Mouse (Mus musculus) intestine, embryonic 15.5 days (tissue): ENCODE results near the gene Mre11a. TPM values are rescaled to one million over a fixed set of nuclear protein-coding genes. Genes with fewer than 3 reads are reported as not detected.

Experiments used
- ATAC-seq: fragments of 200-750 bp; cut with Nextera tagmentation; 2 replicates; pipeline ENCODE4 v1.8.0; 2017; ENCODE audit warnings: moderate TSS enrichment, moderate library complexity
- H3K27ac ChIP-seq: fragments of 300-500 bp; sonication (generic); 2 replicates; pipeline ENCODE4 v1.5.1; 2015; ENCODE audit warnings: mild to moderate bottlenecking, inconsistent platforms
- H3K27me3 ChIP-seq: fragments of 300-500 bp; sonication (generic); replicated peaks from 2 replicates; pipeline ENCODE4 v1.6.1; 2015; ENCODE audit warnings: inconsistent platforms
- H3K36me3 ChIP-seq: fragments of 300-500 bp; sonication (generic); 2 replicates; pipeline ENCODE4 v1.6.1; 2015; ENCODE audit warnings: inconsistent platforms
- H3K4me1 ChIP-seq: fragments of 300-500 bp; sonication (generic); replicated peaks from 2 replicates; pipeline ENCODE4 v1.6.1; 2015; ENCODE audit warnings: inconsistent platforms
- H3K4me2 ChIP-seq: fragments of 300-500 bp; sonication (generic); replicated peaks from 2 replicates; pipeline ENCODE4 v1.6.1; 2015; ENCODE audit warnings: mild to moderate bottlenecking, inconsistent platforms
- H3K4me3 ChIP-seq: fragments of 300-500 bp; sonication (generic); replicated peaks from 2 replicates; pipeline ENCODE4 v1.5.1; 2015; ENCODE audit warnings: inconsistent platforms
- H3K9ac ChIP-seq: fragments of 300-500 bp; sonication (generic); 2 replicates; pipeline ENCODE4 v1.6.1; 2015; ENCODE audit warnings: inconsistent platforms
- H3K9me3 ChIP-seq: fragments of 300-500 bp; sonication (generic); 2 replicates; pipeline ENCODE4 v1.6.1; 2016; ENCODE audit warnings: inconsistent platforms
- WGBS: fragments of 180-500 bp; shearing (Covaris S2); methylation state at CpG from one replicate; pipeline ENCODE4 v1.1.7; 2015; 5-methylcytosine and 5-hydroxymethylcytosine counted together
- polyA plus RNA-seq: library from polyadenylated mRNA; unstranded; fragments of >200 nt; fragmentation: Nextera tagmentation; extraction: Ambion mirVana; gene quantifications from 2 replicates; pipeline ENCODE4 v1.2.1, GENCODE M21; 2015

The Mre11a gene
- polyA plus RNA-seq, 1 experiment from 2014 or later, result 25.0 TPM

- no peak overlapping the region for H3K27ac ChIP-seq
- H3K36me3 ChIP-seq, result no peaks in the 10 kb centered on the region
- no peak for ATAC-seq
- H3K4me1 ChIP-seq, result peaks cover 4% of the 10 kb centered on the region; the same call in 1 of the 2 replicates
- no peak overlapping the region for H3K4me3 ChIP-seq
- 43% methylated on average over 6 of the region's 6 CpGs for WGBS
- no peak overlapping the region for H3K9ac ChIP-seq
- no peaks in the 10 kb centered on the region; the same call in none of the 2 replicates for H3K27me3 ChIP-seq
- H3K4me2 ChIP-seq, result no peak overlapping the region
- H3K9me3 ChIP-seq, result no peaks in the 10 kb centered on the region
Measured at GRCm38 (mm10) chr9:14769811-14770210, 14.6 kb upstream of the Mre11a start.

GRCm38 (mm10) chr9:14770803-14771471 lies 13.5 kb upstream of the Mre11a start, which contains the start of gene 1700012B09Rik:
Gene 1700012B09Rik (minus strand): TSS chr9:14771030.
- Histone ChIP-seq H3K4me1 (peaks cover 4% of the 10 kb centered on the region; the same call in 1 of the 2 replicates), H3K9ac (no peak within 1 kb of the TSS), H3K4me2 (no peak within 1 kb of the TSS), H3K4me3 (no peak within 1 kb of the TSS), H3K36me3 (no peaks in the 10 kb centered on the region), H3K27me3 (no peaks in the 10 kb centered on the region; the same call in none of the 2 replicates), H3K27ac (no peak within 1 kb of the TSS), H3K9me3 (no peaks in the 10 kb centered on the region)
- ATAC-seq, result no peak
- 21% methylated on average over 23 of the region's 23 CpGs for WGBS

GRCm38 (mm10) chr9:14772074-14772473 lies 12.4 kb upstream of the Mre11a start:
- Histone ChIP-seq H3K36me3 (no peaks in the 10 kb centered on the region), H3K4me1 (peaks cover 4% of the 10 kb centered on the region; the same call in 1 of the 2 replicates), H3K4me2 (no peak overlapping the region), H3K4me3 (no peak overlapping the region), H3K27me3 (no peaks in the 10 kb centered on the region; the same call in none of the 2 replicates), H3K9me3 (no peaks in the 10 kb centered on the region), H3K27ac (no peak overlapping the region), H3K9ac (no peak overlapping the region)
- no peak for ATAC-seq
- 90% methylated on average over 2 of the region's 2 CpGs for WGBS

GRCm38 (mm10) chr9:14773813-14774212 lies 10.6 kb upstream of the Mre11a start:
- peaks cover 6% of the 10 kb centered on the region; the same call in 1 of the 2 replicates for H3K4me1 ChIP-seq
- no peaks in the 10 kb centered on the region for H3K36me3 ChIP-seq
- no peak overlapping the region for H3K4me2 ChIP-seq
- H3K9ac ChIP-seq, result no peak overlapping the region
- 49% methylated on average over 2 of the region's 2 CpGs for WGBS
- no peak overlapping the region for H3K27ac ChIP-seq
- ATAC-seq, result no peak
- no peak overlapping the region for H3K4me3 ChIP-seq
- H3K9me3 ChIP-seq, result no peaks in the 10 kb centered on the region
- H3K27me3 ChIP-seq, result no peaks in the 10 kb centered on the region; the same call in none of the 2 replicates

- Histone ChIP-seq H3K4me1 (0 out of 2 replicates have a peak, but pooled peaks cover 2% of the 10 kb centered on the region), H3K36me3 (no peaks in the 10 kb centered on the region; the same call in 1 of the 2 replicates), H3K4me3 (no peak overlapping the region), H3K9ac (no peak overlapping the region), H3K27me3 (no peaks in the 10 kb centered on the region), H3K4me2 (no peak overlapping the region), H3K9me3 (no peaks in the 10 kb centered on the region), H3K27ac (no peak overlapping the region)
- ATAC-seq, result 0 out of 2 replicates have a peak, but pooled peaks have one; percentile 28
- WGBS, result 29% methylated on average over 13 of the region's 13 CpGs
Measured at GRCm38 (mm10) chr9:14778341-14778740, 6.1 kb upstream of the Mre11a start.

- Histone ChIP-seq H3K4me1 (no peaks in the 10 kb centered on the region), H3K4me3 (no peak overlapping the region), H3K27me3 (no peaks in the 10 kb centered on the region), H3K9ac (no peak overlapping the region), H3K9me3 (no peaks in the 10 kb centered on the region), H3K4me2 (no peak overlapping the region), H3K36me3 (no peaks in the 10 kb centered on the region), H3K27ac (no peak overlapping the region)
- WGBS, result 91% methylated on average over 6 of the region's 6 CpGs
- ATAC-seq, result no peak
Measured at GRCm38 (mm10) chr9:14787356-14787755, 2.9 kb downstream of the Mre11a start.

- 92% methylated on average over 2 of the region's 2 CpGs for WGBS
- no peak for ATAC-seq
- H3K9ac ChIP-seq, result no peak overlapping the region
- H3K4me2 ChIP-seq, result no peak overlapping the region
- H3K4me1 ChIP-seq, result no peaks in the 10 kb centered on the region
- H3K27ac ChIP-seq, result no peak overlapping the region
- H3K36me3 ChIP-seq, result peaks cover 21% of the 10 kb centered on the region
- no peaks in the 10 kb centered on the region for H3K27me3 ChIP-seq
- no peaks in the 10 kb centered on the region for H3K9me3 ChIP-seq
- no peak overlapping the region for H3K4me3 ChIP-seq
Measured at GRCm38 (mm10) chr9:14805714-14806113, 21.3 kb downstream of the Mre11a start.

- no peak overlapping the region for H3K4me2 ChIP-seq
- H3K27ac ChIP-seq, result no peak overlapping the region
- no peaks in the 10 kb centered on the region for H3K9me3 ChIP-seq
- WGBS, result 95% methylated on average over 1 of the region's 1 CpGs
- H3K4me1 ChIP-seq, result no peaks in the 10 kb centered on the region
- no peaks in the 10 kb centered on the region for H3K27me3 ChIP-seq
- H3K9ac ChIP-seq, result no peak overlapping the region
- peaks cover 18% of the 10 kb centered on the region for H3K36me3 ChIP-seq
- no peak for ATAC-seq
- H3K4me3 ChIP-seq, result no peak overlapping the region
Measured at GRCm38 (mm10) chr9:14806786-14807185, 22.3 kb downstream of the Mre11a start.

GRCm38 (mm10) chr9:14810111-14810510 lies 25.7 kb downstream of the Mre11a start:
- Histone ChIP-seq H3K36me3 (peaks cover 15% of the 10 kb centered on the region), H3K4me1 (no peaks in the 10 kb centered on the region), H3K9me3 (no peaks in the 10 kb centered on the region), H3K27me3 (no peaks in the 10 kb centered on the region), H3K9ac (no peak overlapping the region), H3K4me2 (no peak overlapping the region), H3K27ac (no peak overlapping the region), H3K4me3 (no peak overlapping the region)
- WGBS, result 95% methylated on average over 5 of the region's 5 CpGs
- no peak for ATAC-seq

- no peak for ATAC-seq
- H3K36me3 ChIP-seq, result peaks cover 25% of the 10 kb centered on the region
- no peaks in the 10 kb centered on the region for H3K27me3 ChIP-seq
Measured at GRCm38 (mm10) chr9:14821396-14821795, 36.9 kb downstream of the Mre11a start.

GRCm38 (mm10) chr9:14824840-14825239 lies 40.4 kb downstream of the Mre11a start:
- no peak for ATAC-seq

More at GRCm38 (mm10) chr9:14821396-14821795, 36.9 kb downstream of the Mre11a start:
- no peaks in the 10 kb centered on the region for H3K4me1 ChIP-seq
- no peak overlapping the region for H3K9ac ChIP-seq
- no peak overlapping the region for H3K27ac ChIP-seq
- H3K9me3 ChIP-seq, result no peaks in the 10 kb centered on the region
- H3K4me3 ChIP-seq, result no peak overlapping the region
- H3K4me2 ChIP-seq, result no peak overlapping the region

GRCm38 (mm10) chr9:14827875-14828274 lies 43.4 kb downstream of the Mre11a start:
- ATAC-seq, result no peak
- 68% methylated on average over 2 of the region's 2 CpGs for WGBS
- Histone ChIP-seq H3K9ac (no peak overlapping the region), H3K9me3 (no peaks in the 10 kb centered on the region), H3K4me2 (no peak overlapping the region), H3K36me3 (peaks cover 6% of the 10 kb centered on the region), H3K27ac (no peak overlapping the region), H3K4me3 (no peak overlapping the region), H3K4me1 (no peaks in the 10 kb centered on the region), H3K27me3 (no peaks in the 10 kb centered on the region)

More at GRCm38 (mm10) chr9:14824840-14825239, 40.4 kb downstream of the Mre11a start:
- Histone ChIP-seq H3K4me2 (no peak overlapping the region), H3K4me3 (no peak overlapping the region), H3K9ac (no peak overlapping the region), H3K36me3 (peaks cover 2% of the 10 kb centered on the region; the same call in 1 of the 2 replicates), H3K27ac (no peak overlapping the region), H3K9me3 (no peaks in the 10 kb centered on the region), H3K27me3 (no peaks in the 10 kb centered on the region), H3K4me1 (no peaks in the 10 kb centered on the region)
- 90% methylated on average over 5 of the region's 5 CpGs for WGBS

- 79% methylated on average over 5 of the region's 5 CpGs for WGBS
- Histone ChIP-seq H3K27me3 (no peaks in the 10 kb centered on the region), H3K9me3 (no peaks in the 10 kb centered on the region), H3K4me1 (no peaks in the 10 kb centered on the region), H3K9ac (no peak overlapping the region), H3K4me3 (no peak overlapping the region), H3K27ac (no peak overlapping the region), H3K36me3 (peaks cover 20% of the 10 kb centered on the region; the same call in 1 of the 2 replicates), H3K4me2 (no peak overlapping the region)
- ATAC-seq, result no peak
Measured at GRCm38 (mm10) chr9:14832046-14832445, 47.6 kb downstream of the Mre11a start.
